Mouse (Mus musculus) CH12.LX (cell line): ENCODE measurements around the gene Alad.

ENCODE experiments used
- CTCF ChIP-seq, 2 experiments: IDR thresholded peaks in 1 of 2; conservative IDR thresholded peaks in 1 of 2; 2 replicates each; pipeline ENCODE4 v1.5.1; 2011 to 2012; ENCODE audit warnings: low read depth in 2 of 2, low read length in 2 of 2, improper control_type of control experiment in 1 of 2, inconsistent platforms in 1 of 2, mild to moderate bottlenecking in 1 of 2, moderate library complexity in 1 of 2
- E2F4 ChIP-seq: IDR thresholded peaks from 2 replicates; pipeline ENCODE4 v1.6.1; 2011; ENCODE audit warnings: low read depth, low read length, improper control_type of control experiment; ENCODE audit not compliant: insufficient replicate concordance
- EP300 ChIP-seq: IDR thresholded peaks from 2 replicates; pipeline ENCODE4 v1.6.1; 2011; ENCODE audit warnings: low read length, improper control_type of control experiment
- MEF2A ChIP-seq: IDR thresholded peaks from 2 replicates; pipeline ENCODE4 v1.6.1; 2014; ENCODE audit warnings: low read depth, mild to moderate bottlenecking, inconsistent platforms, low read length, improper control_type of control experiment, borderline replicate concordance
- MXI1 ChIP-seq: IDR thresholded peaks from 2 replicates; pipeline ENCODE4 v1.6.1; 2011; ENCODE audit warnings: mild to moderate bottlenecking, low read depth, low read length, improper control_type of control experiment
- MYC ChIP-seq: IDR thresholded peaks from 2 replicates; pipeline ENCODE4 v1.6.1; 2011; ENCODE audit warnings: low read depth, mild to moderate bottlenecking, improper control_type of control experiment, low read length
- NELFE ChIP-seq: IDR thresholded peaks from 2 replicates; pipeline ENCODE4 v1.6.1; 2011; ENCODE audit warnings: low read depth, low read length, improper control_type of control experiment
- NRF1 ChIP-seq: IDR thresholded peaks from 2 replicates; pipeline ENCODE4 v1.6.1; 2014; ENCODE audit warnings: low read depth, mild to moderate bottlenecking, inconsistent platforms, low read length, improper control_type of control experiment, moderate library complexity
- POLR2A ChIP-seq: IDR thresholded peaks from 2 replicates; pipeline ENCODE4 v1.6.1; 2011; ENCODE audit warnings: low read depth, mild to moderate bottlenecking, improper control_type of control experiment, low read length
- POLR2AphosphoS2 ChIP-seq: IDR thresholded peaks from 2 replicates; pipeline ENCODE4 v1.6.1; 2011; ENCODE audit warnings: low read depth, low read length, improper control_type of control experiment
- RAD21 ChIP-seq: IDR thresholded peaks from 2 replicates; pipeline ENCODE4 v1.6.1; 2011; ENCODE audit warnings: low read depth, mild to moderate bottlenecking, low read length, improper control_type of control experiment, moderate library complexity
- ZC3H11A ChIP-seq: IDR thresholded peaks from 2 replicates; pipeline ENCODE4 v1.6.1; 2012; ENCODE audit warnings: low read depth, mild to moderate bottlenecking, inconsistent platforms, low read length, improper control_type of control experiment
- ZKSCAN1 ChIP-seq: IDR thresholded peaks from 2 replicates; pipeline ENCODE4 v1.6.1; 2012; ENCODE audit warnings: low read depth, inconsistent platforms, low read length, improper control_type of control experiment, borderline replicate concordance
- ZNF384 ChIP-seq: IDR thresholded peaks from 2 replicates; pipeline ENCODE4 v1.6.1; 2012; ENCODE audit warnings: low read depth, low read length, improper control_type of control experiment, inconsistent platforms

GRCm38 (mm10) chr4:62559797-62560329 lies 40.1 kb upstream of the Alad start, which contains the start of gene Rgs3:
- TF ChIP-seq ZNF384 (no peak), EP300 (no peak), ZKSCAN1 (no peak), MEF2A (no peak), POLR2A (no peak), MXI1 (no peak), NELFE (no peak), CTCF (conservative IDR thresholded peaks at IDR 0.05 in 1 of 2, IDR thresholded peaks at IDR 0.05 in 1 of 2; ENCODE audit: low read depth in 2 of 2, low read length in 2 of 2) (no peak), NRF1 (no peak), POLR2AphosphoS2 (no peak), RAD21 (no peak), E2F4 (no peak), MYC (no peak), ZC3H11A (no peak)
